Mouse (Mus musculus) spleen, adult 2 months (tissue): ENCODE measurements at regions not wholly inside any gene's neighbourhood (a gene's known extent, or its start where the extent isn't known, plus 50 kb on each side); places are given as distances from the start of the nearest gene placed in this dataset.

Experiments
- DNase-seq, 2 experiments: peaks; one replicate each; pipeline versions ENCODE4 v3.0.0 to v3.0.0-alpha.2; 2012 to 2021; ENCODE audit warnings: low spot score in 2 of 2, low read depth in 1 of 2
- H3K27ac ChIP-seq: fragments of 200-500 bp; 2 replicates; pipeline ENCODE4 v1.5.1; 2012; ENCODE audit warnings: low read length, inconsistent platforms; ENCODE audit not compliant: insufficient read depth
- H3K27me3 ChIP-seq: fragments of 200-500 bp; 2 replicates; pipeline ENCODE4 v1.6.1; 2012; ENCODE audit warnings: mild to moderate bottlenecking, moderate library complexity, low read length, inconsistent platforms; ENCODE audit not compliant: control insufficient read depth, insufficient read depth
- H3K36me3 ChIP-seq: fragments of 200-500 bp; 2 replicates; pipeline ENCODE4 v1.6.1; 2012; ENCODE audit warnings: mild to moderate bottlenecking, low read length, inconsistent platforms; ENCODE audit not compliant: control insufficient read depth, insufficient read depth
- H3K4me1 ChIP-seq: fragments of 200-500 bp; 2 replicates; pipeline ENCODE4 v1.6.1; 2011; ENCODE audit warnings: inconsistent platforms; ENCODE audit not compliant: control insufficient read depth, insufficient read depth, insufficient read length
- H3K4me3 ChIP-seq: fragments of 200-500 bp; 2 replicates; pipeline ENCODE4 v1.5.1; 2011; ENCODE audit warnings: mild to moderate bottlenecking, inconsistent platforms; ENCODE audit not compliant: insufficient read depth, insufficient read length; ENCODE audit errors: extremely low read depth
- CTCF ChIP-seq: fragments of 200-500 bp; IDR thresholded peaks from 2 replicates; pipeline ENCODE4 v1.5.1; 2011; ENCODE audit warnings: mild to moderate bottlenecking, inconsistent platforms; ENCODE audit not compliant: insufficient read depth, insufficient read length, insufficient replicate concordance; ENCODE audit errors: extremely low read depth
- POLR2A ChIP-seq: fragments of 200-500 bp; IDR thresholded peaks from 2 replicates; pipeline ENCODE4 v1.6.1; 2011; ENCODE audit warnings: low read depth, low read length, inconsistent platforms
- WGBS: fragments of 180-500 bp; shearing (Covaris S2); methylation state at CpG from one replicate; pipeline ENCODE4 v1.1.7; 2018; 5-methylcytosine and 5-hydroxymethylcytosine counted together

GRCm38 (mm10) chr7:37366006-37366405, 407.4 kb downstream of the Zfp536 start:
- peaks cover 3% of the 10 kb centered on the region; the same call in 1 of the 2 replicates for H3K4me1 ChIP-seq
- no peak overlapping the region for H3K4me3 ChIP-seq
- no peak overlapping the region for H3K27ac ChIP-seq
- no peaks in the 10 kb centered on the region for H3K27me3 ChIP-seq
- DNase-seq = no peak
- TF ChIP-seq POLR2A (no peak), CTCF (no peak)
- 91% methylated on average over 19 of the region's 19 CpGs for WGBS
- H3K36me3 ChIP-seq = no peaks in the 10 kb centered on the region

DNA sequence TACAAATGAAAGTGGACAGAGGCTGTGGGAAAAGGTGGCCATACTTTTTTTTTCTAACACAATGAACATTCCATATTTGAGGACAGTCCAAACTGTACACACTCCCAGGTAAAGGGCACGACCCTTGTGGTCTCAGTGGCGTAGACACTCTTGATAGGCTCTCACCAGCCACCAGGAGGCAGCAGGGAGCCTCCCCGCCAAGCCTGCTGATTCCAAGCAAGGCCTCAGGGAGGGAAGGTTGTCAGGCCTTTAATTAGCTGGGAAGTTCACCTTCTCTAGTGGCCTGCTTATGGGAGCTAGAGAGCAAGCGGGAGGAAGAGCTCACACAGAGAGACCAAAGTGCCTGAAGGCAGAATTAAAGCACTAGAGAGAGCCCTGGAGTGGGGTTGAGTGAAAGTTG, 403.7 kb downstream of the Zfp536 start:
- Histone ChIP-seq H3K4me3 (no peak overlapping the region), H3K27ac (no peak overlapping the region), H3K4me1 (no peaks in the 10 kb centered on the region), H3K27me3 (no peaks in the 10 kb centered on the region), H3K36me3 (no peaks in the 10 kb centered on the region)
- WGBS = 72% methylated on average over 4 of the region's 4 CpGs
- no peak for TF ChIP-seq POLR2A
- TF ChIP-seq CTCF = no peak
- no peak for DNase-seq

DNA sequence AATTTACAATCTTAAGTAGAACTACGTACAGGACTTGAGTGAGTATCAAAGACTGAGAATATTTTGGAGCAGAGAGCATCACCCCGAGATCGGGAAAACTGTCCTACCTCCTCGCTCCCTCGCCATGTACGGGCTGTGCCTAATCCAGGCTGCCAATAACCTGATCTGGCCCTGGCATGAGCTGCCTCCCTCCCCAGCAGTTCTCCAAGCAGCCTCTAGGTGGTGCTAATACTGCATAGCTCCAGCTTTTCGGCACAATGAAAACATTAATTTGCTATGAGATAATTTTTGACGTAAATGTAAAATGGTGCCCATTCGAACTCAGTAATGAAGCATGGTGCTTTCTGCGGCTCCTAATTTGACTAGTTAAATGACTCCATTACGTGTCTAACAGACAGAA, 399.6 kb downstream of the Zfp536 start:
- no peak overlapping the region for H3K4me3 ChIP-seq
- 12% methylated on average over 11 of the region's 11 CpGs for WGBS
- no peaks in the 10 kb centered on the region for H3K36me3 ChIP-seq
- peak; percentile 2 to 50 for DNase-seq
- no peaks in the 10 kb centered on the region for H3K4me1 ChIP-seq
- no peak overlapping the region for H3K27ac ChIP-seq
- TF ChIP-seq CTCF (peak; percentile 67; the same call in 1 of the 2 replicates), POLR2A (no peak)
- H3K27me3 ChIP-seq = no peaks in the 10 kb centered on the region

DNA sequence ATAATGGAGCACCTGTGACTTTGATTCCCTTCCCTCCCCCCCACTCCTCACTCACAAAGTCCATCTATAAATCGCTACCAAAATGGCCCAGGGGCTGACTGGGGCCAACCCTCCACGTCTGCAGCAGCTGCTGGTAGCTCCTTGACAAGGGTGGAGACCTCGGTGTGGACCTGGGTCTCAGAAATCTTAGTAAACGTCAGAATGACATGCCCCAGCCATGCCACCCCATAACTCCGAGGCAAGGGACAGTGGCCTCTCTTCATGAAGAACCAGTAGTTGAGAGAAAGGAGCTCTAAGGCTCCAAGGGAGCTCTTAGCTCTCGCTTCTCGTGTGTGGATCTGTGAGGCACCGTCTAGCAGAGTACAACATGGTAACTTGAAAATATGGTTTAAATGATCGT, 398.4 kb downstream of the Zfp536 start:
- Histone ChIP-seq H3K4me3 (no peak overlapping the region), H3K27me3 (no peaks in the 10 kb centered on the region), H3K27ac (no peak overlapping the region), H3K4me1 (no peaks in the 10 kb centered on the region), H3K36me3 (no peaks in the 10 kb centered on the region)
- no peak for TF ChIP-seq POLR2A
- TF ChIP-seq CTCF = no peak
- WGBS = 85% methylated on average over 9 of the region's 9 CpGs
- no peak for DNase-seq

DNA sequence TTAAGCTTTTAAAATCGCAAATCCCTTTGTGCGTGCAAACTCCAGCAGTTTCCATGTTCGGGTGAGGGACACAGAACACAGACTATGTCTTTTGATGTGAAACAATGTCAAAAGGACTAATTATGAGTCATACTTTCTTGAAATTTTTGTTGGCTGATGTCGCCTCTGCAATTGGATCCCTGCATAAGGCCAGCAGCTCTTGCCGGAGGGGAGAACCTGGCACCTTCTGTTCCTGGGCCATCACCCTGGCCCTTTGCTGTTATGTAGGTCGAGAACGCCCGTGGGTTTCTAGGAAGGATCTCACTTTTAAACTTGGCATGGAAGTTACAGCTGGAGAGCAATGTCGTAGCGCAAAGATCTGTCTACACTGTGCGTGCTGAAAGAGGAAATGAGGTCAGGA, 397.9 kb downstream of the Zfp536 start:
- Histone ChIP-seq H3K4me1 (no peaks in the 10 kb centered on the region), H3K36me3 (no peaks in the 10 kb centered on the region), H3K27me3 (no peaks in the 10 kb centered on the region), H3K4me3 (no peak overlapping the region), H3K27ac (no peak overlapping the region)
- no peak for DNase-seq
- no peak for TF ChIP-seq POLR2A
- no peak for TF ChIP-seq CTCF
- 51% methylated on average over 11 of the region's 11 CpGs for WGBS

GRCm38 (mm10) chr7:37376207-37376606, 397.2 kb downstream of the Zfp536 start:
- whole genome bisulfite sequencing = 23% methylated on average over 6 of the region's 6 CpGs
- Histone ChIP-seq H3K27me3 (no peaks in the 10 kb centered on the region), H3K27ac (no peak overlapping the region), H3K4me1 (no peaks in the 10 kb centered on the region), H3K36me3 (no peaks in the 10 kb centered on the region), H3K4me3 (no peak overlapping the region)
- no peak for DNase-seq
- TF ChIP-seq POLR2A = no peak
- no peak for TF ChIP-seq CTCF

- Histone ChIP-seq H3K4me1 (no peaks in the 10 kb centered on the region), H3K27me3 (no peaks in the 10 kb centered on the region), H3K36me3 (no peaks in the 10 kb centered on the region), H3K4me3 (no peak overlapping the region), H3K27ac (no peak overlapping the region)
- no peak for TF ChIP-seq POLR2A
- no peak for TF ChIP-seq CTCF
- no peak for DNase-seq
- 37% methylated on average over 19 of the region's 19 CpGs for WGBS
Observed at GRCm38 (mm10) chr7:37377889-37378521, 395.4 kb downstream of the Zfp536 start.

DNA sequence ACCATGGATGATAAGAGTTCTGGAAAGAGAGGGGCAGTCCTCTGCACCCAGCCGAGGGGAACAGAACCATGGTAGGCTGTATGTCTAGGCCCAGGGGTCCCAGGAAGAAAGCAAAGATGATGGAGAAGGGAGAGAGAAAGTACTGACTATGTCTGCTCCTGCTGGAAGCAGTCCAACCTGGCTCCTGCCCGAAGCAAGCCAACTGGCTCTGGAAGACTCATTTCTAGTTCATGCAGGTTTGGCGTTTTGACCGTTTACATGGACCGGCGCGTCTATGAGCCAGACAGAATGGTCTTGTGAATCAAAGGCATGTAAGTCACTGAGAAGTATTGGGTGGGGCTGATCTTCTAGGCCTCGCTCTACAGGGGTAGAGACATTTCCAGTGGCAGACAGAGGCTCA, 385.6 kb downstream of the Zfp536 start:
- TF ChIP-seq CTCF (no peak), POLR2A (no peak)
- no peaks in the 10 kb centered on the region for H3K36me3 ChIP-seq
- 87% methylated on average over 8 of the region's 8 CpGs for WGBS
- no peaks in the 10 kb centered on the region for H3K27me3 ChIP-seq
- DNase-seq = no peak
- H3K4me3 ChIP-seq = no peak overlapping the region
- no peaks in the 10 kb centered on the region for H3K4me1 ChIP-seq
- no peak overlapping the region for H3K27ac ChIP-seq
